Mouse (Mus musculus) hindbrain, postnatal 0 days (tissue): Measurements from ENCODE around the gene Mylip. TPM values are rescaled to one million over a fixed set of nuclear protein-coding genes. Genes with fewer than 3 reads are reported as not detected.

ENCODE experiments used
- ATAC-seq: fragments of 200-750 bp; cut with Nextera tagmentation; 2 replicates; pipeline ENCODE4 v1.8.0; 2017; ENCODE audit warnings: mild to moderate bottlenecking, moderate TSS enrichment, moderate library complexity
- DNase-seq: peaks from one replicate; pipeline ENCODE4 v3.0.0-alpha.2; 2015; ENCODE audit warnings: low spot score
- H3K27ac ChIP-seq: fragments of 300-500 bp; sonication (generic); 2 replicates; pipeline ENCODE4 v1.5.1; 2014; ENCODE audit warnings: mild to moderate bottlenecking
- H3K27me3 ChIP-seq: fragments of 300-500 bp; sonication (generic); 2 replicates; pipeline ENCODE4 v1.6.1; 2014; ENCODE audit warnings: low read length, mixed read lengths; ENCODE audit not compliant: insufficient read depth
- H3K36me3 ChIP-seq: fragments of 300-500 bp; sonication (generic); 2 replicates; pipeline ENCODE4 v1.6.1; 2014; ENCODE audit warnings: low read length, mixed read lengths; ENCODE audit not compliant: insufficient read depth
- H3K4me1 ChIP-seq: fragments of 300-500 bp; sonication (generic); 2 replicates; pipeline ENCODE4 v1.6.1; 2014; ENCODE audit warnings: antibody characterized with exemption, low read length, mixed read lengths; ENCODE audit not compliant: insufficient read depth
- H3K4me2 ChIP-seq: fragments of 300-500 bp; sonication (generic); 2 replicates; pipeline ENCODE4 v1.6.1; 2014; ENCODE audit warnings: low read depth, mild to moderate bottlenecking, low read length, moderate library complexity, mixed read lengths
- H3K4me3 ChIP-seq: fragments of 300-500 bp; sonication (generic); 2 replicates; pipeline ENCODE4 v1.5.1; 2014; ENCODE audit warnings: low read length
- H3K9ac ChIP-seq: fragments of 300-500 bp; sonication (generic); replicated peaks from 2 replicates; pipeline ENCODE4 v1.6.1; 2014; ENCODE audit warnings: mild to moderate bottlenecking, low read length, moderate library complexity, mixed read lengths
- H3K9me3 ChIP-seq: fragments of 300-500 bp; sonication (generic); 2 replicates; pipeline ENCODE4 v1.6.1; 2016; ENCODE audit warnings: low read length, mixed read lengths
- CTCF ChIP-seq: IDR thresholded peaks from 2 replicates; pipeline ENCODE4 v1.5.1; 2016; ENCODE audit warnings: antibody characterized with exemption, control low read depth, low read depth
- WGBS: fragments of 180-500 bp; shearing (Covaris S2); extraction: QIAGEN DNeasy Blood & Tissue Kit; methylation state at CpG from one replicate; pipeline ENCODE4 v1.1.7; 2014; 5-methylcytosine and 5-hydroxymethylcytosine counted together
- polyA plus RNA-seq: library from polyadenylated mRNA; unstranded; fragments of >200 nt; fragmentation: Nextera tagmentation; extraction: Ambion mirVana; gene quantifications from 2 replicates; pipeline ENCODE4 v1.2.1, GENCODE M21; 2015
- total RNA-seq: library from RNA; depleted of rRNA; stranded (reverse); fragments of >200 nt; gene quantifications from 2 replicates; pipeline ENCODE4 v1.2.3, GENCODE M21; 2014

The Mylip gene
- total and polyA plus RNA-seq, 2 experiments from 2014 or later: 4.6 to 13.0 TPM

DNA sequence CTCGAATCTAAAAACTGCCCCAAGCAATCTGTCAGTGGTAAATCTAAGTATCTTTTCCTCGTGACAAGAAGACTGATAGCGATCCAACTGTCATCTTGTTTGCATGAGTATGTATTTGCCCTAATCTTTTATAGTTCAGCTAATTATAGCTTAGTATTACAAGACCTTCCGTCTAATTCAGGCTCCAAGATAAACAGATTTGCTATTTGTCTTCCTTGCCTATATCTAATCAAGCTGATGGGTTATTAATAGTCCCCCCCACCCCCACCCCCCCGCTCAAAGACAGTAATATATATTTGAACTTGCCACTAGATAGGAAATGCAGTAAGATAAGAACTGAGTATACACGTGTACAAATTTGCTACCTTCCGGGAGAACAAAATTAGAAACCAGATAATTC, 7.3 kb upstream of the Mylip start:
- WGBS: 82% methylated on average over 7 of the region's 7 CpGs

DNA sequence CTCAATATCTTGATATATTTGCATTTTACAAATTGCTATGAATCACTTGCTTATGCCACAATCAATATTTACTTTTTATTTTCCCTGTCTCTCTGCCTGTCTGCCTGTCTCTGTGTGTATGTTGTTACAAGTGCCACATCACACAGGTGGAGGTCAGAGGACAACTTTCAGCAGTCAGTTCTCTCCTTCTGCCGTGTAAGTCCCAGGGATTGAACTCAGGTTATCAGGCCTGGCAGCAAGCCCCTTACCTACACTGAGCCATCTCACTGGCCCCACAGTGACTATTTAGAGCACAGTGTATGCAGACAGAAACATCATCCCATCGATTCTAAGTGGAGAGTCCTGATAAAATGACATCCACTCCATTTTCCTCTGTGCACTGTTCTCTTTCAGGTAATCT, 4.9 kb upstream of the Mylip start:
- DNase-seq (no peak), ATAC-seq (no peak)
- H3K4me2 ChIP-seq: no peak overlapping the region
- no peaks in the 10 kb centered on the region for H3K36me3 ChIP-seq
- no peaks in the 10 kb centered on the region for H3K9me3 ChIP-seq
- H3K9ac ChIP-seq: no peak overlapping the region
- H3K27me3 ChIP-seq: no peaks in the 10 kb centered on the region
- H3K4me3 ChIP-seq: no peak overlapping the region
- no peaks in the 10 kb centered on the region for H3K4me1 ChIP-seq
- 79% methylated on average over 2 of the region's 2 CpGs for whole genome bisulfite sequencing
- TF ChIP-seq CTCF: no peak
- H3K27ac ChIP-seq: no peak overlapping the region

More for the DNA sequence above, 7.3 kb upstream of the Mylip start:
- H3K27me3 ChIP-seq: no peaks in the 10 kb centered on the region
- DNase-seq (no peak), ATAC-seq (no peak)
- no peak overlapping the region for H3K27ac ChIP-seq
- no peak overlapping the region for H3K4me2 ChIP-seq
- no peak overlapping the region for H3K9ac ChIP-seq
- no peaks in the 10 kb centered on the region for H3K4me1 ChIP-seq
- no peak for TF ChIP-seq CTCF
- no peaks in the 10 kb centered on the region for H3K36me3 ChIP-seq
- H3K9me3 ChIP-seq: no peaks in the 10 kb centered on the region
- H3K4me3 ChIP-seq: no peak overlapping the region

DNA sequence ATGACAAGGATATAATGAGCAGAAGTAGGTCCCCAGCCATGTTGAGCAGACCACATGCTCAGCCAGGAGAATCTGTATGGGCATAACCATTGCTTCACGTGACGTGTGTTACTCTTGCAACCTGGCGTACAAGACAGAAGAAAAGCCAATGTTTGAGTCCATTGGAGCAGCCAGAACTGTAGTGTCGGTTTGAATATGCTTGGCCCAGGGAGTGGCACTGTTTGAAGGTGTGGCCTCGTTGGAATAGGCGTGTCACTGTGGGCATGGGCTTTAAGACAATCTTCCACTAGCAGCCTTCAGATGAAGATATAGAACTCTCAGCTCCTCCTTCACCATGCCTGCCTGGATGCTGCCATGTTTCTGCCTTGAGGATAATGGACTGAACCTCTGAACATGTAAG, 4.0 kb upstream of the Mylip start:
- Histone ChIP-seq H3K4me3 (no peak overlapping the region), H3K27me3 (no peaks in the 10 kb centered on the region), H3K36me3 (no peaks in the 10 kb centered on the region), H3K4me1 (peaks cover 2% of the 10 kb centered on the region; the same call in 1 of the 2 replicates), H3K9me3 (no peaks in the 10 kb centered on the region), H3K9ac (no peak overlapping the region), H3K4me2 (no peak overlapping the region), H3K27ac (no peak overlapping the region)
- ATAC-seq (no peak), DNase-seq (no peak)
- WGBS: 91% methylated on average over 6 of the region's 6 CpGs
- TF ChIP-seq CTCF: no peak

DNA sequence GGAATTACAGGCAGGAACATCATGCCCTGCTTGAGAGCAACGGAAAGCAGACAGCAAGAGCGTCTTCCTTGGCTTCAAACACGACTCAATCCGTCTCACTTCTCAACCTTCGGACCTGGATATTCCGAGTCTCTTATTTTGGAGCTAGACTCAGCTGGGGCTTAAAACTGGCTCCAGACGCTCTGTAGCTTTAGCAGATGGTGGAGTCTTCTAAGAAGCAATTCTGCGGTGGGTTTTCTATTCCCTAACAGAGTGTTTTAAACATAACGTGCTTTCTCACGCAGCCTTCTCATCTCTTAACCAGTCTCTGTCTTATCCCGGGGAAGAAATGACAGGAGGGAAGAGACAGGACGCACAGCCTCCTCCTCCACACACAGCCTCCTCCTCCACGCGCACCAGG, 3.3 kb upstream of the Mylip start:
- DNase-seq (no peak), ATAC-seq (no peak)
- no peak overlapping the region for H3K4me3 ChIP-seq
- no peak overlapping the region for H3K9ac ChIP-seq
- no peak overlapping the region for H3K27ac ChIP-seq
- H3K9me3 ChIP-seq: no peaks in the 10 kb centered on the region
- H3K4me2 ChIP-seq: no peak overlapping the region
- no peak for TF ChIP-seq CTCF
- no peaks in the 10 kb centered on the region for H3K36me3 ChIP-seq
- H3K4me1 ChIP-seq: peaks cover 7% of the 10 kb centered on the region; the same call in 1 of the 2 replicates
- H3K27me3 ChIP-seq: no peaks in the 10 kb centered on the region
- WGBS: 90% methylated on average over 14 of the region's 14 CpGs

DNA sequence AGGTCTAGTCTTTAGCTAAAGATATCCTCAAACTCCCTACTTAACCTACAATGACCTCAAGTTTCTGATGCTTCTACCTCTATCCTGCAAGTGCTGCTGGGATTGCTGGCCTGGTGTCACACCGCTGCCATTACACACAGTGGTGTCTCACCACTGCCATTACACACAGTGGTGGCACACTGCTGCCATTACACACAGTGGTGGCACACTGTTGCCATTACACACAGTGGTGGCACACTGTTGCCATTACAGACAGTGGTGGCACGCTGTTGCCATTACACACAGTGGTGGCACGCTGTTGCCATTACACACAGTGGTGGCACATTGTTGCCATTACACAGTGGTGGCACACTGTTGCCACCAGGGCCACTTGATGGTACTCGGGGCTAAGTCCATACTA, 2.3 kb upstream of the Mylip start:
- Histone ChIP-seq H3K4me3 (no peak overlapping the region), H3K4me1 (peaks cover 8% of the 10 kb centered on the region; the same call in 1 of the 2 replicates), H3K9me3 (no peaks in the 10 kb centered on the region), H3K4me2 (no peak overlapping the region), H3K36me3 (no peaks in the 10 kb centered on the region), H3K27ac (no peak overlapping the region), H3K27me3 (no peaks in the 10 kb centered on the region), H3K9ac (no peak overlapping the region)
- TF ChIP-seq CTCF: peak; percentile 51
- WGBS: 96% methylated on average over 4 of the region's 4 CpGs
- DNase-seq: no peak
- ATAC-seq: no peak

DNA sequence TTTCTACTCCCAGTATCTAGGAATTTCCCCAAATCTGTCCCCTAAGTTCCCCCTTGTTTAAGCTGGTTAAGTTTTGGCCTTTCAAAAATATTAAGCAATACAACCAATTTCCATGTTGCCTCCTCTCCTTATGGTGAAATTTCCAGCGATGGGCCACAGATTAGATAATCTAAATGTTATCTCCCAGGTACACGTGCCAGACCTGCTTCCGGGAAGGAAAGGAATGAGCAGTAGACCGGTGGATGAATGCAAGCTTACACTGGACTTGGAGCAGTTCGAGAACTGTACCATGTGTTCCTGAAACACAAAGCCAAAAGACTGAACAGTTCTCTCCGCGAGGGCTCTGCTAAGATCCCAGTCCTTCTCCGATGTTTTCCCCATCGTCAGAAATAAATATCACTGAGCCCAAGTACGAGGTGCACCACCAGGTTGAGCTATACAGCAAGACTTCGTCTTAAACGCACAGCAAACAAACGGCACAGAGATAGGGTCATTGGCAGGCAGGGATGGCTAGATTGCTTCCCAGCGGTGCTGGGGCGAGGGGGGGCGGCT, 1.2 kb upstream of the Mylip start:
- Histone ChIP-seq H3K4me1 (peaks cover 8% of the 10 kb centered on the region; the same call in 1 of the 2 replicates), H3K27ac (no peak overlapping the region), H3K9me3 (no peaks in the 10 kb centered on the region), H3K4me3 (no peak overlapping the region), H3K36me3 (no peaks in the 10 kb centered on the region), H3K4me2 (no peak overlapping the region), H3K27me3 (no peaks in the 10 kb centered on the region), H3K9ac (no peak overlapping the region)
- no peak for ATAC-seq
- no peak for DNase-seq
- peak; percentile 6; the same call in 1 of the 2 replicates for TF ChIP-seq CTCF
- WGBS: 76% methylated on average over 16 of the region's 16 CpGs

DNA sequence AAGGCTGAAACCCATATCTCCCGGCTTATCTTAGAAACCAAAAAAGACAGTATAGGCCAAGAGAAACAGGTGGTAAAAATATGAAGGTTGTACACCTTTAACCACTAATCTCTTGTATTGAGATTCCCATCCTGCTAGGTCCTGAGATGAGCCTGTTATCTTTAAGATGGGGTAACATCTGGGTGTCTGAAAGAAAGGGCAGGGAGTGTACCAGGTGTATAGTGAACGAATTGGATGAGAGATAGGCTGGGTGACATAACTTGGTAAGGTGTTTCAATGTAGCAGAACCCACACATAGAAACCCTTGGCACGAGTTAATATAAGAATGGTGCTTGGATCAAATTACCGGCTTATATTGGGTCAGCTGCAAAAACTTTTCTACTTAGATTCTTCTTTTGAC, 653 bp upstream of the Mylip start:
- TF ChIP-seq CTCF: no peak
- Histone ChIP-seq H3K9ac (no peak overlapping the region; the same call in 1 of the 2 replicates), H3K4me2 (peak overlapping the region; percentile 83), H3K9me3 (no peaks in the 10 kb centered on the region), H3K4me3 (peak overlapping the region; percentile 80), H3K4me1 (peaks cover 8% of the 10 kb centered on the region; the same call in 1 of the 2 replicates), H3K36me3 (no peaks in the 10 kb centered on the region), H3K27ac (no peak overlapping the region), H3K27me3 (no peaks in the 10 kb centered on the region)
- ATAC-seq (no peak), DNase-seq (no peak)
- 38% methylated on average over 4 of the region's 4 CpGs for WGBS
